Mouse (Mus musculus) thymus, postnatal 14 days (tissue): ENCODE data around the gene Osbpl9.

Experiments
- DNase-seq: peaks from one replicate; pipeline ENCODE4 v3.0.0; 2021

The Osbpl9 gene

GRCm38 (mm10) chr4:109128017-109128416, 74.1 kb downstream of the Osbpl9 start:
- no peak for DNase-seq

- DNase-seq = no peak
These were observed 75.1 kb downstream of the Osbpl9 start for GRCm38 (mm10) chr4:109126834-109127564.

GRCm38 (mm10) chr4:109125746-109126425, 76.2 kb downstream of the Osbpl9 start:
- DNase-seq = no peak

GRCm38 (mm10) chr4:109122830-109123555, 79.1 kb downstream of the Osbpl9 start:
- DNase-seq = peak; percentile 20

GRCm38 (mm10) chr4:109120735-109121134, 81.3 kb downstream of the Osbpl9 start:
- no peak for DNase-seq

GRCm38 (mm10) chr4:109119641-109120125, 82.4 kb downstream of the Osbpl9 start:
- DNase-seq = no peak

GRCm38 (mm10) chr4:109118327-109118659, 83.8 kb downstream of the Osbpl9 start:
- no peak for DNase-seq

GRCm38 (mm10) chr4:109117596-109118326, 84.3 kb downstream of the Osbpl9 start:
- peak; percentile 93 for DNase-seq

- DNase-seq = no peak
These were observed 85.1 kb downstream of the Osbpl9 start for GRCm38 (mm10) chr4:109116938-109117337.

- DNase-seq = no peak
These were observed 85.6 kb downstream of the Osbpl9 start for GRCm38 (mm10) chr4:109116494-109116893.

- DNase-seq = no peak
These were observed 86.3 kb downstream of the Osbpl9 start for GRCm38 (mm10) chr4:109115742-109116141.

- no peak for DNase-seq
These were observed 87.8 kb downstream of the Osbpl9 start for GRCm38 (mm10) chr4:109114308-109114707.

- DNase-seq = no peak
These were observed 89.1 kb downstream of the Osbpl9 start for GRCm38 (mm10) chr4:109112915-109113505.

- no peak for DNase-seq
These were observed 91.1 kb downstream of the Osbpl9 start for GRCm38 (mm10) chr4:109110978-109111377.

GRCm38 (mm10) chr4:109109686-109110085, 92.4 kb downstream of the Osbpl9 start:
- no peak for DNase-seq

GRCm38 (mm10) chr4:109109012-109109411, 93.1 kb downstream of the Osbpl9 start:
- no peak for DNase-seq

- no peak for DNase-seq
These were observed 95.5 kb downstream of the Osbpl9 start for GRCm38 (mm10) chr4:109106594-109106993.

- peak; percentile 17 for DNase-seq
These were observed 96.0 kb downstream of the Osbpl9 start for GRCm38 (mm10) chr4:109106034-109106433.

- DNase-seq = no peak
These were observed 96.8 kb downstream of the Osbpl9 start for GRCm38 (mm10) chr4:109105254-109105653.

GRCm38 (mm10) chr4:109103145-109103883, 98.8 kb downstream of the Osbpl9 start:
- DNase-seq = no peak

- DNase-seq = peak; percentile 25
These were observed 99.5 kb downstream of the Osbpl9 start for GRCm38 (mm10) chr4:109102574-109102973.

GRCm38 (mm10) chr4:109098861-109099260, 103.2 kb downstream of the Osbpl9 start:
- DNase-seq = no peak
